Mouse (Mus musculus) regulatory T cell (primary cell): Measurements from ENCODE around the gene Uqcc2.

Experiments used
- in situ Hi-C: fragments of 300-600 bp; cut with MboI, MseI; formaldehyde crosslinking; loops from one replicate; pipeline ENCODE4 v1.15.1; 2025; ENCODE audit warnings: high pct_unique_total_duplicates

The Uqcc2 gene

DNA sequence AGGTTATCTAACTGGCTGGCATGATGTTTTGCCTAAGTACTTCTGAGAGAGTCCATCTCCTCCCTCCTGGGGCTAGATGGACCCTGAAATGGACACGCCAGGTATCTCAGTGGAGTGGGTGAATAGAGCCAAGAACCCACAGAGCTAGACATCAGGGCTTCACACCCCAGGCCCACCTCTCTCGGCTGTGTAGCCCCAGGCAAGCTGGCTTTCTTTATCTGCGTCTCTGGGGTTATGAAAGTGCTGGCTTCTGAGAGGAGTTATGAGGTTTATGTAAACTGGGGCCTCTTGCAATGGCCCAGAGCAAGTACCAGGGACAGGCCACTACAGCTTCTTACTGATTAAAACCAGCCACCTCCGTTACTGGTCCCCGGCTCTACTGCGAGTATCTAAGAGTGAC, 21.2 kb upstream of the Uqcc2 start:
- in situ Hi-C loops: no loop called here

DNA sequence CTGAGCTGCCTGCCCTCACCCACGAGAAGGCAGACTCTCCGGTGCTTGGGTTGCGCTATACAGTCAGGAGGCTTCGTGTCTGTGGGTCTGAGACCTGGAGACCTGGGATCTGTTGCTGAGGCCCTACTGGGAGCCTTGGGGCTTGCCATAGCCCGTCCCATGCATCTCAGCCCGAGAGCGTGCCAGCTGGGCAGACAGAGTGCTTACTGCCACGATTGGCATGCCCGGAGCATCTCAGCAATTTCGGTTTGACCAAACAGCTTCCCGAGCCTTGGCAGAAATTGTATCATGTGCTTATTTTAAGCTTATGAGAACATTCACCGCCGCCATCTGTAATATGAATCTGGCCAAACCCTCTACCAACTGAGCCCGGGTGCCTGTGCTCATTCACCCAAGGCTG, 20.5 kb upstream of the Uqcc2 start:
- in situ Hi-C loops: no loop called here

DNA sequence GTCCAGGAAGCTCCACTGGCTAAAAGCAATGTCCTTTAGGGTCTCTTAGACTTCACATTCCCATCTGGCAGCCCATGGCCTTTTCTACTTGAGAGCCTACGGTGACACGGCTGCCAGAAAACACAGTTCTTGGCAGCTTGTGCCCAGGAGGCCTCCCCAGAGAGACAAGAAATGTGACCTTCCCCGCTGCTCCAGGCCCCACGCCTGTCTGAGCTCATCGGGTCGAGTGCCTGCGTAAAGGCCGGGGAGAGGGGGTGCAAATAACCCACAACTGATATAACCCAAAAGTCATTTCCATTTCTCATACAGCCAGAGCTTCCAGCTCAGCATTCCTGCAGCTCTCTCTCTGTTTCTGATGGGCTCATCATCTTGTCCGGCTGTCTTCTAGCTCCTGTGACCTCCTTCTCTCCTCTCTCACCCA, 20.1 kb upstream of the Uqcc2 start:
- in situ Hi-C loops: no loop called here

DNA sequence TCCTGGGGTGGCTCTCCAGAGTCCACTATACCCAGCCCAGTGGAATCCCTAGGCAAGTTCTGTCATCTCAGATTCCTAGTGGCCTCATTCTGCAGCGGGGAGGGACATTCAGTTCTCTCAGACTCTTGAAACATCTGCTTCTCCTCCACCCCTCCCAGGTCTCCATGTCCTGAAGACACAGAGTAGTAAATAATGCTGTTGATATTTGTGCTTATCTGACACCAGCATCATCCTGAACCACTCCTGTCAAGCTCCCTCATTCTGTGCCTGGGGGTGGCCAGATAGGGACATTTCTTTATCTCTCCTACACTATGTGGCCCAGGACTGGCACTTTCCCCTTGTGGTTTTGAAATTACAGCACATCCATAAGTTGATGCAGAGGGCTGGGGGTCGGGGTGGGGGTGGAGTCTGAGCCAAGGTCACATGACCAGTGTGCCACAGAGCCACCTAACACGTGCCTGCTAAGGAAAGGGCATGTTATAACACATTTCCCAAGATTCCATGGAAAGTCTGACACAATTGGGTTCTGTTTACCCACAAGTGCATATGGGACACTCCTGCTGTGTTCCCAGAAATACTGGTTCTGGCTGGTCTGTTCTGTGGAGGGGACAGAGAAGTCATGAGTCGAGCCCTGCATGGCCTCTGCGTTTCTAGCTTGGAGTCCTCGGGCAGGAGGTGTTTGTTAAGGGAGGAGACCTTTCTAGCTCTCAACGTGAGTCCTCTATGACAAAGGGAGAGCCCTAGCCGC, 19.4 kb upstream of the Uqcc2 start:
- in situ Hi-C loops: no loop called here

DNA sequence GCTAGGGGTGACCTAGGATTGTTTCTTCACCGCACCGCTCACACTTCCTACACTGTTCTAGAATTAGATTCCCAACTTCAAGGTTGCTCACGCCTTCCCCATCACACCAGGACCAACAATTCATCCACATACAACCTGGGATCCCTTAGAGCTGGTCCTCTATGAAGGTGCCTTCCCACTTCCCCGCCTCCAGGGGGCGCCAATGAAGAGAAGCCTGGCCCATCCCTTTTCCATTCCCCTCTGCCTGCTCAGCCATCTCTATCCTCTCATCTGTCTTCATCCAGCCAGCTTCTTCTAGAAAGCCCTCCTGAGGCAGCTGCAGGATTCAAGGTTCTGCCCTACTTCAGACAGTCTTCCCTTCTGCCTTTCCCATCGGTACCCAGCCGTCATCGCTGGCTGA, 17.7 kb upstream of the Uqcc2 start:
- in situ Hi-C loops: no loop called here

DNA sequence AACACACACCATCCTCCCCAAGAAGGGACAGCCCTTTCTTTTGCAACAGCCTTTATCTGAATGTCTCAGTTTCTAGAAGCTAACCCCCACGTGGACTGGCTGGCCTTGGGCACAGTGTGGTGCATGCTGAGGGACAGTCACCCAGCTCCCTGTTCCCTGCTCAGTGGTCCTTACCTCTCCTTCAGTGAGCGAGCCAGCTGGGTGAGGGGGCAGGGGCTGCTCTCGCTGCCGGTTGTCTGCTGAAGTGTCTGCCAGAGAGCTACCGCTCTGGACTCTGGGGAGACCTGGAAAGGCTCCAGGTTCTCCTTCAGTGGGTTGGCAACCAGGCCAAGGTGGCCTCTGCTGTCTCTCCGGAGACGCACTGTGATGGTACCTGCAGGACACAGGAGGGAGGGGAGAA, 17.2 kb upstream of the Uqcc2 start:
- in situ Hi-C loops: no loop called here

DNA sequence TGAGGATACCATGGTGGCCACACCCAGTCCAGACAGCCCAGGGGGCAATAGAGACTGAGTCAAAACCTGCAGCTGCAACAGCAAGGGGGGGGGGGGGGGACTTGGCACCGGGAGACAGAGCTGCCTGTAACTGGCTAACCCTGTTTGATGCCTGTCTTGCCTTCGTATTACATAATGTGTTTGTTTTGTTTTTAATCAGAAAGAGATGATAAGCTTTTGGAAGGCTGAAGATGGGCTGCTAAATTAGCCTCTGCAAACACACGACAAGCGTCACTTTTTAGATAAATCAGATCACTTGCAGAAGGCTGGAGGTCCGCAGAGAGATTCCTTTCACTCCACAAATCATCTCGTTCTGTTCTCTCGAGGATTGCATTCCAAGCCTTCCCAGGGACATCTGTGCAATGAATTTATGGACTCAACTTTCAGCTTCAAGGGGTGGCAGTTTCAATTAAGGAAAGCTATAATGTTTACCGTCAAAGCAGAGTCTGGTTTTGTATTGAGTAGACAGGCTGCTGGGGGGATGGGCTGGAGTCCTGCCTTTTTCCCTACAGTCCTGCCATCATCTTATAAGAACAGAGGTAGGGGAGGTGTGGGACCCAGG, 12.7 kb upstream of the Uqcc2 start:
- in situ Hi-C loops: no loop called here

DNA sequence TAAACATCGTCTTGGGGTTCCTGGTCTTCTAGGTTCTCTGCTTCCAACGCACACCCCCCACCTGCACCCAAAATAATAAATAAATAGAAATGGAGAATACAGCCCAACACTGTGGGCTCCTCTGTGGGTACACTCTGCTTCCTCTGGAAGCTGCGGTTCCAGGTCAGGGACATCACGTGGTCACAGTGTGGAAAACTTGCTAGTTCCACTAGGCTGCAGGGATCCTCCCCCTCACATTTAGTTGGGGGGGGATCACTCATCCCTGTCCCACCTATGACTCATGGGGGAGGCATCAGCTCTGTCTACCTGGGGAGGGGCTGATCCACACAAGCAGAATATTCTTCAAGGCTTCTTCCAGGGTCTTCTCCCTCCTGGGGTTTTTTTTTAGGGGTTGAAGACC, 10.4 kb upstream of the Uqcc2 start:
- in situ Hi-C loops: no loop called here

DNA sequence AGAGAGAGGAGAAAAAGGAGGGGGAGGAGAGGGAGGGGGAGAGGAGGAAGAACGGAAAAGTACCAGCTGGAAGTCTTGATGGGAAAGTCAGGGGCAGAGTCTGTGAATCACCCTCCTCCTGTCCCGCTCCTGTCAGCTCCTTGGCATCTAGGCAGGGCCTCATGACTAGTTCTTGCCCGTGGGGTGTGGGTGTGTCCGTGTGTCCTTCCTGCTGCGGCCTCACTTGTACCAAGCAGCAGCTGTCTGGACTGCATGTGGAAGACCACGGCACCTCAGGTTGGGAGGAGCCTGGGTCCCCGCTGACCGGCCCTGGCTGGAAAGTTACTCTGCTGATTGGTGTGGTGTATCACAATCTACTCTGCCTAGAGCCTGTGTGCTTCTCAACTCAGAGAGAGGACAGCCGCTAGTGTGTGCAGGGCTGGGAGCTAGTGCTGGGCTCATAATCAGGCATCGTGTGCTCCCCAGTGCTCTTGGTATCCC, 8.3 kb upstream of the Uqcc2 start:
- in situ Hi-C loops: no loop called here

DNA sequence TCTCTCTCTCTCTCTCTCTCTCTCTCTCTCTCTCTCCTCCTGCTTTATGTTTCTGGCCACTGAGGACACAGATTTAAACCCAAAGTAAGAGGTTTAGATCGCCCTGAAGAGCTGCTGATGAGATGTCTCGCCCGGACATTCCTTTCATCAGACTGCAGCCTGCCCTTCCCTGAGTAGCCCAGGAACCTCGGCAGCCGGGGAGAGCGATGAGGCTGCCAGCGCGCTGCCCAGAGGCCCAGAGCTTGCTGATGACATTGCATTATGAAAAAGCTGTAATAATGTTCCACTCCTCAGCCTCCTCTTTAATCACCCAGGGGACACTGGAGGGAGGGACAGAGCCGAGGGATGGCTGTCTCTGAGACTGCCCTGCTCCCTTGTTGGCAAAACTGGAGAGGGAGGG, 6.5 kb upstream of the Uqcc2 start:
- in situ Hi-C loops: no loop called here

DNA sequence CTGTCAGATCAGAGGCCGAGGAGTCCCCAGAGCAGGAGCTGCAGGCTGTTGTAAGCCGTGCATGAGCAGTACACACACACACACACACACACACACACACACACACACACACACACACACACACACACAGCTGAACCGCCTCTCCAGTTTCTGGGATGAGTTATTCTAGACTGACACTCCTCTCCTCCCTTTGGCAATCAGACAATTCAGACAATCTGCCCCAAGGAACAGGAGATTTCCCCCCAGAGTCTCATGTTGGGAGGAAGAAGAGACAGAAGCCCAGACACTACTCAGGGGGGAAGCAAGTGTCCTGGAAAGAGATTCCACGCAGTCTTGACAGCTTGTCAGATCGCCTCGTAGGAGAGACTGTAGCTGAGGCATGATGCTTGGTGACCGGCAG, 5.6 kb upstream of the Uqcc2 start:
- in situ Hi-C loops: loop anchor here (5.0 to 10.0 kb wide), 2 partner anchors 68 to 585 kb away; no protein-coding TSS in a partner anchor

DNA sequence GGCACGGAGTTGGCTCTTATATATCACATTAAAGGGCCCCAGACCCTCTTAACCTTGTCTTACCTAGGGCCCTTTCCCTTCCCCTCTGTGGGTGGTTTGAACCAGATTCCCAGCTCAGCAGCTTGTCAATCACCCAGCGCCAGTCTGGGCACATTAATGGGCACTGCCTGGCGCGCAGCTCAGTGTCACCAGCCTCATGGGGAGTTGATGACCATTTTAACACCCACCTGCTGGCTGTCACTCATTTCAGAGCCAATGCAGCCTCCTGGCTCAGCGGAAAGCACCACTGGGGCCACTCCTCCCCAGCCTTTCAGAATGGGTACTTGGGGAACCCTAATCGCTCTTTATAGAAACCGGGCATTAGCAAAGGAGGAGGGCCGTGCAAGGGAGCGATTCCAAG, 4.7 kb upstream of the Uqcc2 start:
- in situ Hi-C loops: loop anchor here (5.0 to 10.0 kb wide), 2 partner anchors 69 to 584 kb away; no protein-coding TSS in a partner anchor

DNA sequence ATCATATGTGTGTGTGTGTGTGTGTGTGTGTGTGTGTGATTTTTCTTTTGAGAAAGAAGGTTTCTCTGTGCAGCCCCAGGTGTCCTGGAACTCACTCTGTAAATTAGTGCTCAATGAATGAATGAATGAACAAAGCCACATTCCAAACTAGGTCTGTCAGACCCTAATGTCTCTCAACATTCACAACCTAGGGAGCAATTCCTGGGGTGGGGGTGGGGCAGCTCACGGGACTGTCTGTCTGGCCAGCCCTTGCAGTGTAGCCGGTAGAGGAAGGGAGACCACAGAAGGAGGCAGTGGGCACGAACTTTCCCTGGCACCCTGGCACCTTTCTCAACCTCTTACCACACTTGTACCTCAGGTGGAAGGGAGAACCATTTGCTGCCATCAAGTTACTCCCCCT, 999 bp upstream of the Uqcc2 start:
- in situ Hi-C loops: loop anchor here (5.0 to 10.0 kb wide), 2 partner anchors 73 to 580 kb away; no protein-coding TSS in a partner anchor

DNA sequence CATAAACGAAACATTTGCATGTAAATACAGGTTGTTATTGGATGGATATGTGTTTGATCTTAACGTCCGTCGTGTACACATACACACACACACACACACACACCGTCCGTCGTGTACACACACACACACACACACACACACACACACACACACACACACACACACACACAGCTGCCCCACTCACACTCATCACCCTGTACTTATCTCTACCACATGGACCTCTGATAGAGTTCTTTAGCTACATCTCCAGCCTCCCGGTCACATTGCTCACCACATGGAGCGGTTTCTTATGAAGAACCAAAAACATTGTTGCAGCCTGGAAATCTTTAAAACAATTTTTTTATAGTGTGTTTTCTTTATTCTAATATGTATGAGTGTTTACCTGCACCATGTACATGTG, 471 bp upstream of the Uqcc2 start:
- in situ Hi-C loops: loop anchor here (10.0 kb wide), 1 partner anchor 579 kb away; no protein-coding TSS in a partner anchor

DNA sequence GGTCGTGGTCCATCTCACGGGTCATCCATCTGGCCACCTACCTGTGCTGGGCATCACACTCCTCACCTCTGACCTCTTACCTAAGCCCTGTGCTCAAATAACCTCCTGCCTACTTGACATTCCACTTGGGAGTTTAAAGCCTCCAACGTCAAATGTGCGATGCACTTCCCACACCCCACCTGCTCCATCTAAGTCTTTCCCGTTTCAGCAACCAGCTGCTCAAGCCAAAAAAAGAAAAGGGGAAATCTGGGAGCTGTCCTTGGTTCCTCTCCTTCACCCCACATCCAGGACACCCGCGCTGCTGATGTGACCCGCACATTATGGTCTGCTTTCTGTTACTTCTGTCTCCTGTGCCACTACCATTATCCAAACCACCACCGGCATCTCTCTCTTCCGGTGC, 1.5 kb downstream of the Uqcc2 start:
- in situ Hi-C loops: loop anchor here (10.0 kb wide), 1 partner anchor 577 kb away; no protein-coding TSS in a partner anchor

DNA sequence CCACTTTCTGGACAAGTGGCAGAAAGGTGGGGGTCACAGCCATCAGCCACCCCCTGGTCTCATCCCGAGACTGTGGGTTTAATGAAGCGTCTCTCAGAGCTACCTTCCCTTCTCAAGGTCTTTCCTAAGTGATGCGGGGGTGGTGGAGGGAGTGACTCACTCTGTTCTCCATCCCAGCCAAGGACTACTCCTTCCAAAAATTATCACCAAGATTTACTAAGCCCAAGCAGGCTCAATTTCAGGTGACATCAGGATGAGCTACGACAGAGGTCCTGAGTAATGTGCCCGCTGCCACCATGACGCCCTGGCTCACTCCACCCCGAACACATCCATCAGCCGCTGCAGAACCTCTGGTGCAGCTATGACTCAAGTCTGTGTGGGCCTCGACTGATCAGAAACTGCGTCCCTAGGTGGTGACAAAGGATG, 2.5 kb downstream of the Uqcc2 start:
- in situ Hi-C loops: loop anchor here (10.0 kb wide), 1 partner anchor 576 kb away; no protein-coding TSS in a partner anchor

DNA sequence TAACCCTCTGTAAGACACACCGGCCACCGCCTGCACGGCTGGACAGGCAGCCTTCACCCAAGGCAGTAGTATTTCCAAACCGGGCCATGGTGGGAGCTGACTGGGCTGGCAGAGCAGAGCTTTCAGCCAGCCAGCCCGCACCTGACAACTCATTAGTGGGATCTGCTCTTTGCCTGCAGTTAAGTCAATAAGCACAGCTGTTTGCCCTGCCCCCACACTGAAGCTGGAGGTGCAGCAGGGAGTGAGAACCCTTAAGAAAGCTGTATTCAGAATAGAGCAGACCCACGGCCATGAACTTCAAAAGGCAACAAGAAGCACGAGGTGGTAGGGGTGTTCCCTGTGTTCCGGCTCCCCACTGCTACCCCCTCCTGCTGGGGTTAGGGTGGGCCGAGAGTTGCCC, 3.5 kb downstream of the Uqcc2 start:
- in situ Hi-C loops: loop anchor here (10.0 kb wide), 1 partner anchor 575 kb away; no protein-coding TSS in a partner anchor

DNA sequence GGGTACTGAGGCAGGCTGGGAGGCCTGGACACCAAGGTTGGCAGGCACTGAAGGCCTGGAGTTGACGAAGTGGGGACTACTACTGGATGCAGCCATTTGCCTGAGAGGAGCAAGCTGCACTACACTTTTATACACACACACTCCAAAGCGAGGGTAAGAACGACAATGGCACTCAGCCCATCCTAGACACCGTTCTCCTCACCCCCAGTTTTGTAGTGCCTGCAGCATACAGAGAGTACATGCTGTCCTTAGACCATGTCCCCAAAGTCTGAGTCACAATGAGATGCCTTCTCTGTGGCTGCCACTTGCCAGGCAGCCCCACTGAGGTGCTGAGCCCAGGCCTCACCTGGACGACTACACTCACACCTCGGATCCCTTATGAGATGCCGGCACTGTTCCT, 3.9 kb downstream of the Uqcc2 start:
- in situ Hi-C loops: loop anchor here (10.0 kb wide), 1 partner anchor 575 kb away; no protein-coding TSS in a partner anchor

DNA sequence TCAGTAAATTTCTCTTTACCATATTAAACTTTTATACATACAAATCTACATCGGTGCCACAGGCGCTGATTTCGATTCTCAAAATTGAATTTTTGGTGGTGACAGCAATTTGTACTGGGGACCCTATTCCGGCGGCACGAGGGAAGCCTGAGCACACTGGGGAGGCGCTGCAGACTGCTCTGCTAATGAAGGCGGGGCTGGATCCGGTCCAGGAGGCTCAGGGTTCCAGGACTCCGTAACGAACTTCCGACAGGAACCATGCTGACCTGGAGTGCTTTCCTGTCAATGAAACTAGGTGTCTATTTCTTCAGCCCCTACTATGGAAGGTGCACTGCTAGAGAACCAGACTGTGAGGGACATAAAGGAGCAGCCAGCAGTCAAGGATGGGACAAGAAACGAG, 4.4 kb downstream of the Uqcc2 start:
- in situ Hi-C loops: no loop called here

DNA sequence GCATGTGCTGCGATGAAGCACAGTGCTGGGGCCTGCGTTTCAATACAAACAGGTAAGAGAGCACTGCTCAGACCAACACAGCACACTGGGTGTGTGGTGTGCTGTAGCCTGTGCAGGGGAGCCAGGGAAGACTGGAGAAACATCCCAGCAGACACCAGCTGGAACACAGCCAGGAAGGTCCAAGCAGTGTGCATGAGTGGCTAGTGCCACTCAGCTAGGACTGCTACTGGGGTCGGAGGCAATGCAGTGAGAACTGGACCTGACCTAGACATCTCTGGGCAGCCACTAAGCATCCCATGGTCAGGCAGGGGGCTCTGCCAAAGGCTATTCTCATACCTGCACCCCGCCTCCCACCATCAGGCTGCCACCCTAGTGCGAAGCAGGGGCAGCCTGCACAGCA, 5.5 kb downstream of the Uqcc2 start:
- in situ Hi-C loops: no loop called here

DNA sequence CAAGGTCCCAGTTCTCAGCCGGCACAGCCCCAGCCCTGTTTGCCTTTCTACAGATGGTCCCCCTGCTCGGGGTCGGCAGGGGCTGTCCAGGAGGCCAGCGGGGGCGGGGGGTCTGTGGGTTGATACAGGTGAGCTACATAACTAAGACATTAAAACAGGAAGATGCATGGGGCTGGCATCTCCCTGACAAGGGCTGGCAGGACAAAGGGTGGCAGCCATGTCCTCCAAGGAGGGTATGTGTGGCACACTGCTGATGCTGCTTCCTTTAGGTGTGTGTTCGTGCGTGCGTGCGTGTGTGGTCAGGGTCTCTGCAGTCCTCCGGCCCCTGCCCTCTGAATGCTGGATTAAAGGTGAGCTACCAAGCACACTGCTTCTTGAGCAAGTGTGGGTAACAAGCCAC, 6.7 kb downstream of the Uqcc2 start:
- in situ Hi-C loops: no loop called here

DNA sequence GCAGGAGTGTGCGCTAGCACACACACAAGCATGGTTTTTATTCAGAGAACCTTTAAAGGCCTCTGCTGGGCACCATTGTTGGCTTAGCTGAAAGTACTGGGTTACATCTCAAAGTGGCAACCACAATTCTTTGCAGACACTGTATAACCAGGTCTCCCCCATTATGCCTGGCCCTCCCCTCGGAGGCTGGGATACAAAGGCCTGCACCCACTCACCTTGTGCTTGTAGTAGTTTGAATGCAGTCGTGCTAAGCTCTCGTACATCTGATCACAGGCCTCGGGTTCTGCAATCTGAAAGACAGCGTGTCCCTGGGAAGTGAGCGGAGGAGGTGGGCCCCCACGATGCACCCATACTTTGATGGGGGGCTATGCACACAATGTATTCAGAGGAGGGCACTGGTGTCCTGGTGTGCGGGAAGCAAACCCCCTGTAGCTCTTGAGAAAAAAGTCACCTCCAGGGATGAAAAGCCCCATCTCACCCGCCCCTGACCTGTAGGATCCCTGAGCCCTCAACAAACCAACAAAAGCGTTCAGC, 8.0 kb downstream of the Uqcc2 start:
- in situ Hi-C loops: no loop called here

DNA sequence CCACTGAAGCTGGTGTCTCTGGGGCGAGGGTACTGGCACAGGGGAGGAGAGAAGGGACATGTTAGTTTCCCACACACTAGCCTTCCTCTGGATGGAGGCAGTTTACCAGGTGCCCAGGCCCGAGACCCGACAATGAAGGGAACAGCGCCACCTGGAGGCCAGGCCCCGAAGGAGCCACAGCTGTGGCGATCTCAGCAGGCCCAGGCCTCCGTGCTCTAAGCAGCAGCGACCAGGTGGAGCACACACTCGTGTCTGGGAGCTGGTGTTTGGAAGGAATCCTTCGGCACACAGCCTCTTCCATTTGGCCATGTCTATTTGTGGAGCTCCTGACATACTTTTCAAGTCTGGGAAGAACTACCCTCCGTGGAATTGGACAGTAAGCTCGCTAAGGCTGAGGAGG, 8.5 kb downstream of the Uqcc2 start:
- in situ Hi-C loops: no loop called here
